Mouse (Mus musculus) heart, adult 2 months (tissue): Measurements from ENCODE around the gene Ell.

ENCODE experiments used
- CTCF ChIP-seq: fragments of 200-600 bp; IDR thresholded peaks from 2 replicates; pipeline ENCODE4 v1.8.1; 2022; ENCODE audit warnings: antibody characterized with exemption, mild to moderate bottlenecking, moderate library complexity
- EP300 ChIP-seq: fragments of 200-500 bp; IDR thresholded peaks from 2 replicates; pipeline ENCODE4 v1.6.1; 2011; ENCODE audit warnings: low read depth, low read length, control low read depth; ENCODE audit not compliant: insufficient read depth
- POLR2A ChIP-seq: fragments of 200-500 bp; IDR thresholded peaks from 2 replicates; pipeline ENCODE4 v1.6.1; 2011; ENCODE audit warnings: mild to moderate bottlenecking, low read depth, low read length, control low read depth; ENCODE audit not compliant: insufficient read depth

DNA sequence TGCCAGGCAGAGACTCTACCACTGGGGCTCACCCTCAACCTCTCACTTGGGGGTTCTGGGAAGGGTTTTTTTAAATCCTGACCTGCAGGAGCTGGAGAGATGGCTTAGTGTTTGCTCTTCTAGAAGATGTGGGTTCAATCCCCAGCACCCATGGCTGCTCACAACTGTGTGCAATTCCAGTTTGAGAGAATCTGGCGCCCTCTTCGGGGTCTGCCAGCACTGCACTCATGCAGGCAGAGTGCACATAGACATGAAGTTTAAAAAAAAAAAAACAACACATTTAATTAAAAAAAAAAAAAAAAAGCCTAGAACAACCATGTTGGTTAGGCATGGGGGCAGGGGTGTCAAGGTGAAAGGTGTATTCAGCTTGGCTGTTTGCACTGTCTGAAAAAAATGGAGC, 8.9 kb upstream of the Ell start:
- no peak for TF ChIP-seq POLR2A
- peak; percentile 9; the same call in 1 of the 2 replicates for TF ChIP-seq CTCF
- TF ChIP-seq EP300: no peak
